Mouse (Mus musculus): ENCODE data around the gene Camk1g.

- no peak for TF ChIP-seq CTCF (IDR thresholded peaks at IDR 0.05; ENCODE audit: low read depth)
- TF ChIP-seq EP300 (optimal IDR thresholded peaks at IDR 0.05), result no peak
These were observed 27.0 kb upstream of the Camk1g start for GRCm38 (mm10) chr1:193397109-193397508.

Measured in stomach, postnatal 0 days (tissue).